Mouse (Mus musculus): ENCODE measurements around the gene Cyp4a29. TPM values are rescaled to one million over a fixed set of nuclear protein-coding genes. Genes with fewer than 3 reads are reported as not detected.
"Not testable (repeated sequence)": the region's sequence is repeated elsewhere in the genome, so short reads cannot be mapped to it uniquely, and the experiment has no call there.

The Cyp4a29 gene
- polyA plus RNA-seq (2012; rRNA removed): 0.10 TPM in 1 of 2 replicates, not detected in the other

GRCm38 (mm10) chr4:115241784-115242183 lies at the start of gene Cyp4a29:
Gene Cyp4a29 (plus strand): TSS chr4:115242084.
- no peak for DNase-seq (ENCODE audit: low read depth)

- not testable (repeated sequence) for DNase-seq (ENCODE audit: low read depth)
These were observed 9.0 kb upstream of the Cyp4a29 start for GRCm38 (mm10) chr4:115232901-115233300.

DNA sequence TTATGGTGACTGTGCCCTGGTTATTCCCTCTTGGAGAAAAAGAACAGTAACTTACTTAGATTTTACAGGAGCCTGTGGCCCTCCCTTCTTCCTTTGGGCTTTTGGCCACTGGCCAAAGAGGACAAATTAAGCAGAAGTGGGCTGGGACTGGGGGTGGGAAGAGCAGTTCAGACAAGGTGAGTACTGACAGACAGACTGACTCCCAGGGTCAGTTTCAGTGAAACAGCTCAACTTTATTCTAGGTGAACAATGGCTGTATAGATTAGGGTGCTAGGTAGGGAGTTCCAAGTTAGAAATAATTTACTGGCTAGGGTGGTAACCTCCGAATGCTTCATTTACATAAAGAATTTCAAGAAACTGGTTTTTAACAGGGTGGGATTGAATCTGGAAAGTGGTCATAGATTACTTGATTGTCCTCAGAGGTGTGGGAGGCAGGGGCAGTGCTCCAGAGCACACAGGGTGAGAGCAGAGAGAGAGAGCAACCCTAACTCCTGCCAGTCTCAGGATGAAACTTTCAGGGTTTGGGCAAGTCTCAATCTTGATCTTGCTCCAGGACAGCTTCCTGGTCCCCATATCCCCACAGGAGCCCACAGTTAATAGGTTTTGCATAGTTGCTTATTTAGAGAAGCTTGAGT lies 5.3 kb upstream of the Cyp4a29 start:
- DNase-seq (ENCODE audit: low read depth): no peak

GRCm38 (mm10) chr4:115264687-115265569 lies 23.0 kb downstream of the Cyp4a29 start:
- not testable (repeated sequence) for DNase-seq (ENCODE audit: low read depth)

DNA sequence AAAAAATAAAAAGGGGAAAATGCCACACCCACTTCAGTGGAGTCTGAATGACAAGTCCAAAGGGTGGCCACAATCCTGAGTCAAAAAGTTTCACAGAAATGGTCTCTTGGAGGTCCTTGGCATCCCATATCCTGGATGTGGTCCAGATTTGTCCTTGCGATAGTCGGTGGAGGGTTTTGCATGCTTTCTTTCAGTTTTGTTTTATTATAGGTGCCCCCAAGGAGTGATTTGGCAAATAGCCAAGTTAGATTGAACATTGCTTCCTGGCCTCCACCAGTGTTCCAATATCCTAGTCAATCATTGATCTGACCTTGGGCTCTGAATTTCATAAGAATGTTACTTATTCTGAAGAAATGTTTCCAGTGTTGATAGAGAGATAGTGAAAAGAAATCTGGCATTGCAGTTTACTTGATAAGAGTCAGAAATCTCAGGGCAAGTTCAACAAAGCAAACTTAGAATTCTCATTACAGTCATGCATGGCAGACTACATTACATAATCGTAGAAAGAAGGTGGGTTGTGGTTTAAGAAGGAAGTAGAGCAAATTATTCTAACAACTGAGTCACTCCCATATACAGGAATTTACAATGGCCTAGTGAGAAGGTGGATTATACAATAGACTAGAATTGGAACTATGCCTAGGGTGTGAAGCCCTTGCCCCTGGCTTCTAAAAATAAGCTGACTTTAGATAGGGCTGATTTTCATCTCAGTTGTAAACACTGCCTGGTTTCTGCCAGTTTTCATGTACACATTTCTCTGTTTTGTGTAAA lies 36.5 kb downstream of the Cyp4a29 start:
- DNase-seq (ENCODE audit: low read depth): not testable (repeated sequence)

DNA sequence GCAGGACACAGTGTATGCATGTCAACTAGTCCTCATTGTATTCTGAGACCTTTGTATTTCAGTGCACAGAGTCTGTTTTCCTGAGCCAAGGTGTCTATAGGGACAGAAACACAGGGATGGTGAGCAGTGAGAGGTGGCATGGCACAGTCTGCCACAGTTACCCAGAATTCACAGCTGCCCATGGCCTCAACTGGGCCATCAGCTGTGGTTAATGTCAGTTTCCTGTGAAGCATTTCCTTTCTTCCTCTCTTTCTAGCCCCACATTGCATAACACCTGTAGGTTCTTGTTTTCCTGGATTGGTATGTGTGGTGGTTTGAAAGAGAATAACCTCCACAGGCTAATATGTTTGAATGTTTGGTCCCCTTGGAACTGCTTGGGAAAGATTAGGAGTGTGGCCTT lies 38.5 kb downstream of the Cyp4a29 start:
- no peak for DNase-seq (ENCODE audit: low read depth)

DNA sequence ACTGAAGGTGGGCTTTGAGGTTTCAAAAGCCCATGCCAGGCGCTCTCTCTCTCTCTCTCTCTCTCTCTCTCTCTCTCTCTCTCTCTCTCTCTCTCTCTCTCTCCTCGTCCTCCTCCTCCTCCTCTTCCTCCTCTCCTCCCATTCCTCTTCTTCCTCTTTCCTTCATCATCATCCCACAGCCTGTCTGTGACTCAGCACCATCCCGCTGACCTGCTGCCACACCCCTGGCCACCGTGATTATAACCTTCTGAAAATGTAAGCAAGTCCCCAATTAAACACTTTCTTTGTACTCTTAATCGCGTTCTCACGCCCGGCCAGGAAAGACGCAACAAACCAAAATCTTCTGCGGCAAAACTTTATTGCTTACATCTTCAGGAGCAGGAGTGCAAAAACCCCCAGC lies 38.9 kb downstream of the Cyp4a29 start:
- not testable (repeated sequence) for DNase-seq (ENCODE audit: low read depth)

- DNase-seq (ENCODE audit: low read depth): not testable (repeated sequence)
These were observed 39.4 kb downstream of the Cyp4a29 start for GRCm38 (mm10) chr4:115281231-115281767.

- not testable (repeated sequence) for DNase-seq (ENCODE audit: low read depth)
These were observed 56.9 kb downstream of the Cyp4a29 start, which contains the start of gene Cyp4a12a for GRCm38 (mm10) chr4:115298746-115299145. Gene Cyp4a12a (plus strand): TSS chr4:115299046.

Other genes with a start within 250 kb of the Cyp4a29 start
- gene Stil, start 241.9 kb upstream of the Cyp4a29 start, polyA plus RNA-seq (2012; rRNA removed): 0.39 and 0.49 TPM in 2 replicates
- 1.8 and 2.1 TPM in 2 replicates for gene Tal1, start 185.7 kb upstream of the Cyp4a29 start, polyA plus RNA-seq (2012; rRNA removed)
- 295 and 324 TPM in 2 replicates for gene Pdzk1ip1, start 153.4 kb upstream of the Cyp4a29 start, polyA plus RNA-seq (2012; rRNA removed)
- 0.19 and 0.51 TPM in 2 replicates for gene Cyp4x1, start 107.8 kb upstream of the Cyp4a29 start, polyA plus RNA-seq (2012; rRNA removed)
- 9.1 and 28.1 TPM in 2 replicates for gene Cyp4a12a, start 57.0 kb downstream of the Cyp4a29 start, polyA plus RNA-seq (2012; rRNA removed)
- 0.11 and 0.30 TPM in 2 replicates for gene Cyp4a12b, start 169.5 kb downstream of the Cyp4a29 start, polyA plus RNA-seq (2012; rRNA removed)
- gene Cyp4a30b, start 210.5 kb downstream of the Cyp4a29 start, polyA plus RNA-seq (2012; rRNA removed): 1.4 and 1.5 TPM in 2 replicates